Mouse (Mus musculus): Measurements from ENCODE around the gene Slain1. TPM values are rescaled to one million over a fixed set of nuclear protein-coding genes. Genes with fewer than 3 reads are reported as not detected.

The Slain1 gene
- 15.8 and 18.6 TPM in 2 replicates for polyA plus RNA-seq (2015; fragmentation: Nextera tagmentation; extraction: Ambion mirVana)

DNA sequence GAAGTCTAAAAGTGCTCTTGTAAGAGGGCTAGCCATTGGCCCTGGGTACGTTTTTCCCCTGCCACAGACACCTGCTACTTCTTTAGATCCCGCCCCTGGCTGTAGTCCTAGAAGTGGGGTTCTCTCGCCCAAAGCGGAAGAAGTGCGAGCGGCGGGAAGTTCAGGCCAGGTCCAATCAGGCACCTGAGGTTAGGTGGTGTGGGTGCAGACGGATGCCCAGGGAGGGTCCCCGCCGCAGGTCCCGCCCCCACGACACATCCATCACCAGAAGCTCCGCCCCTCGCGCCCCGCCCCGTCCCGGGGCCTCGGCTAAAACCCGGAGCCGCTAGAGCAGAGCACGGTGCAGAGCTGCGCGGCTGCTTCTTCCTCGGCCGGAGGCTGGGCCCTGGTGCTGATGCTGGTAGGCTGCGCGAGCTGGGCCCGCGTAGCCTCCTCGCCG lies at the start of gene Slain1:
Slain1 (plus strand) TSS at position 333 of the 439 bp plus-strand sequence.

Small RNA genes lying within 50 kb of the gene (microRNA-seq; reads per million reads assigned to microRNA genes)
- not detected for gene Gm22877

Other genes starting within 250 kb of the Slain1 start
- 0.28 and 0.31 TPM in 2 replicates for gene Scel, start 136.9 kb upstream of the Slain1 start, polyA plus RNA-seq (2015; fragmentation: Nextera tagmentation; extraction: Ambion mirVana)
- gene Ednrb, start 194.2 kb downstream of the Slain1 start, polyA plus RNA-seq (2015; fragmentation: Nextera tagmentation; extraction: Ambion mirVana), result 148 TPM in 2 replicates

All from neural tube, postnatal 0 days (tissue).